Mouse (Mus musculus): ENCODE results near the gene Tle3.

Tle3 gene

GRCm38 (mm10) chr9:61439092-61439491 lies 66.9 kb downstream of the Tle3 start:
- no peak for DNase-seq

GRCm38 (mm10) chr9:61439979-61440378 lies 67.8 kb downstream of the Tle3 start:
- DNase-seq = peak; percentile 19

GRCm38 (mm10) chr9:61441206-61441913 lies 69.2 kb downstream of the Tle3 start:
- no peak for DNase-seq

- no peak for DNase-seq
These were observed 70.9 kb downstream of the Tle3 start for GRCm38 (mm10) chr9:61442951-61443630.

GRCm38 (mm10) chr9:61445151-61445550 lies 73.0 kb downstream of the Tle3 start:
- no peak for DNase-seq

- DNase-seq = peak; percentile 13
These were observed 73.6 kb downstream of the Tle3 start for GRCm38 (mm10) chr9:61445711-61446222.

GRCm38 (mm10) chr9:61446965-61447364 lies 74.8 kb downstream of the Tle3 start:
- no peak for DNase-seq

- DNase-seq = no peak
These were observed 77.3 kb downstream of the Tle3 start for GRCm38 (mm10) chr9:61449363-61449904.

- DNase-seq = no peak
These were observed 79.9 kb downstream of the Tle3 start for GRCm38 (mm10) chr9:61452081-61452480.

- no peak for DNase-seq
These were observed 83.7 kb downstream of the Tle3 start for GRCm38 (mm10) chr9:61455861-61456261.

GRCm38 (mm10) chr9:61456441-61457161 lies 84.4 kb downstream of the Tle3 start:
- DNase-seq = no peak

- DNase-seq = no peak
These were observed 85.0 kb downstream of the Tle3 start for GRCm38 (mm10) chr9:61457162-61457523.

GRCm38 (mm10) chr9:61461859-61462258 lies 89.7 kb downstream of the Tle3 start:
- no peak for DNase-seq

GRCm38 (mm10) chr9:61467436-61467835 lies 95.3 kb downstream of the Tle3 start:
- no peak for DNase-seq

Measured in thymus, postnatal 14 days (tissue).